Comparison of ENCODE assay signal across 11 mouse cellular contexts in genomic region chr4:154541632-154542276, GRCm38 (mm10).
DNase-seq lines count a peak whose midpoint lies in the region; ATAC-seq lines count a peak whose summit lies in the region.
"Had no signal": no experiment of that assay in that cellular context is flagged by ENCODE, and none has a peak within 500 bp of the region (broad histone marks: within the 10 kb centered on the region; RNA-seq: fewer than 3 reads in every experiment).

No protein-coding gene starts in this region.

- peak overlapping the region; percentile 88 for H3K27ac ChIP-seq in heart, embryonic 10.5 days
- H3K27ac ChIP-seq in liver, embryonic 12.5 days, result peak overlapping the region; percentile 83

- peak overlapping the region; percentile 54 for H3K9ac ChIP-seq in liver, embryonic 12.5 days

- peak overlapping the region; percentile 65 for H3K4me2 ChIP-seq in liver, embryonic 12.5 days

- H3K27me3 ChIP-seq in heart, embryonic 10.5 days (ENCODE audit: insufficient read depth, poor library complexity, severe bottlenecking), result peaks cover 6% of the 10 kb centered on the region; the same call in 1 of the 2 replicates
- no peaks in the 10 kb centered on the region; the same call in 1 of the 2 replicates for H3K27me3 ChIP-seq in liver, embryonic 12.5 days (replicated peaks)

- no peak for DNase-seq in heart, embryonic 10.5 days (ENCODE audit: low spot score)
- no peak for DNase-seq in heart, postnatal 4 days
- DNase-seq in thymus, postnatal 4 days, result peak; percentile 10
- no peak for DNase-seq in thymus, postnatal 25 days
- DNase-seq in right cerebral cortex, adult 18-20 months, result no peak
- no peak for DNase-seq in Muller cell, postnatal 12 days (ENCODE audit: inconsistent ontology term)
- DNase-seq in ovary, postnatal 36 days (ENCODE audit: low spot score), result no peak
- DNase-seq: kidney, postnatal 25 days; lung, postnatal 14 days; thymus, postnatal 36 days had no signal

- no peaks in the 10 kb centered on the region for H3K9me3 ChIP-seq in heart, embryonic 10.5 days
- no peaks in the 10 kb centered on the region for H3K9me3 ChIP-seq in liver, embryonic 12.5 days (replicated peaks)

- H3K36me3 ChIP-seq in heart, embryonic 10.5 days, result no peaks in the 10 kb centered on the region
- no peaks in the 10 kb centered on the region for H3K36me3 ChIP-seq in liver, embryonic 12.5 days

- H3K4me3 ChIP-seq in heart, embryonic 10.5 days, result no peak overlapping the region
- peak overlapping the region; percentile 27 for H3K4me3 ChIP-seq in liver, embryonic 12.5 days

- ATAC-seq in liver, embryonic 12.5 days, result peak; percentile 94

- 42% methylated on average over 9 of the region's 9 CpGs for WGBS in heart, embryonic 10.5 days
- WGBS in liver, embryonic 12.5 days (ENCODE audit: insufficient replicate concordance), result 15% methylated on average over 9 of the region's 9 CpGs

- peaks cover 73% of the 10 kb centered on the region for H3K4me1 ChIP-seq in heart, embryonic 10.5 days
- peaks cover 60% of the 10 kb centered on the region for H3K4me1 ChIP-seq in liver, embryonic 12.5 days
